Mouse (Mus musculus) urinary bladder, adult 2 months (tissue): ENCODE data around the gene Fads6. TPM values are rescaled to one million over a fixed set of nuclear protein-coding genes. Genes with fewer than 3 reads are reported as not detected.

Experiments used
- DNase-seq: peaks from one replicate; pipeline ENCODE4 v3.0.0; 2022; ENCODE audit warnings: low spot score
- polyA plus RNA-seq: library from polyadenylated mRNA; depleted of rRNA; stranded (reverse); fragments of >200 nt; gene quantifications from 2 replicates; pipeline ENCODE4 v1.2.3, GENCODE M21; 2012; rRNA removed

The Fads6 gene
- polyA plus RNA-seq, result 0.99 and 1.1 TPM in 2 replicates

DNA sequence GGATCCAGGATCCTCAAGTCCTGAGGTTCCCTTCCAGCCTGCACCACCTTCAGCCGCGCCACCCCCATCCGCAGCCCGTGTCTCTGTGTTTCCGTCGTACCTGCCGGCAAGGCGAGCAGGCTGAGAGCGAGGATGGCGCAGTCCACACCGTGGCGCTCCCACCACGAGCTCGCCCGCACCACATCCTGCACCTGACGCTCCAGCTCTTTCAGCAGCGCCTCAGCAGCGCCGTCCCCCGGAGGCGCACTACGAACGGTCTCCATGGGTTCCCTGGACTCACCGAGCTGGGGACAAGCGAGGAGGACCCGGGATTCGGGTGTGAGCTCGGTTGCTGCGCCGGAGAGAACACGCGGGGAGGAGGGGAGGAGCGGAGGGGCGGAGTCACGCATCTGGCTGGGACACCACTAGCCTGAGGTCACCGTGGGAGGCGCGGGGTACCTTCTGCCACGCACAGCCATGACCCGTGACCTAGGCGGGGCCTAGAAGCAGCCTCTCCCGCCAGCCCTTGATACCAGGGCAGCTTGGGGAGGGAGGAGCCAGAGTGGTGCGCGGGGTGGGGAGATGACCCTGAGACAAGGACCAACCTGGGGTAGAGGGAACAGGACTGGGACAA is at the start of gene Fads6:
Gene Fads6 (minus strand): TSS at position 450 of the 613 bp plus-strand sequence.
- DNase-seq, result no peak

DNA sequence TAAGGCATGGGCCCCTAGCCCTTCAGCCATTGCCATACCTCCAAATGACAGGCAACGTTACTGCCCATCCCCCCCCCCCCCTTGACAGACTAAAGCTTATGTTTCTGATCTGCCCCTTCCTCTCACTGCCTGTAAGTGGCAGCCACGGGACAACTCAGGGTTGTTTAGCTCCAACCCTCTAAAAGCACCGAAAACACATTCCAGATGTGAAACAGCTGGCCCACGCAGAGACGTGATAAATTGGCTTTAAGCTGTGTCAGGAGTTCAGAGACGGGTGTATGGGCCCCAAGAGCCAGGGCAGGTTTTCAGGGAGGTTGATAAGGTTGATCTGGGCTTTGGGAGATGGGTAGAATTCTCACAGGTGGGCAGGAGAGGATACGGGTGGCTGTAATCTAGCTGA is 48.1 kb upstream of the Fads6 start:
- DNase-seq, result no peak

DNA sequence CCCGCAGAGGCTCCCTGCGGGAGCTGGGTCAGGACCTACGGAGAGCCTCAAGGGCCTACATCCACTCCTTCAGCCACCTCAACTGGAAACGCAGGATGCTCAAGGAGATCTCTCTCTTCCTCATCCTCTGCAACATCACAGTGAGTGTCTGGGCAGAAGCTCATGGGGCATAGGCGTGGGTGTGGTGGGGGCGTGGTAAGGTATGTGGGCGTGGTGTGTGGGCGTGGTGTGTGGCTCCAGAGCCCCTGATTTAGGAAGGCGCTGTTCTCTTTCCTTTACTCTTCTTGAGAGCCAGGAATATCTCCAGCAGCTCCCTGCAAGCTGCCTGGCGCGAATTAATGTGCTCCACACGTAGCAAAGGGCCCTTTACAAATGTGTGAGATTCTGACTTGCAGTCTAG is 47.5 kb upstream of the Fads6 start:
- no peak for DNase-seq

DNA sequence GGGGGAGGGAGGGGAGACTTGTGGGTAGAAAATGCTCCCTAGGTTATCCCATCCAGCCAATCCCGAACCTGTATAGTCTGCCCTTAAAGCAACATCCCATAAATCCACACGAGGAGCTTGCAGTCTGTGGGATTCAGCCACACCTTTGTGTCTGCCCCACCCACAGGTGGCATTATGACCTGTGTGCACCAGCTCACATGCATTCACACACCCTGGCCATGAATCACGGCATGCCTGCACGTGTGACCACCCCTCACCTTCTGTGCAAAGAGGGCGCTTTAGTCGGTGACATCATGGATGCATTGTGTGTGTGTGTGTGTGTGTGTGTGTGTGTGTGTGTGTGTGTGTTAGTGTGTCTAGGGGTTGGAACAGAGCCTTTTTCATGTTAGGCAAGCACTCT is 44.4 kb upstream of the Fads6 start:
- DNase-seq, result no peak

- DNase-seq, result no peak
Measured at GRCm38 (mm10) chr11:115341246-115341645, 43.8 kb upstream of the Fads6 start.

DNA sequence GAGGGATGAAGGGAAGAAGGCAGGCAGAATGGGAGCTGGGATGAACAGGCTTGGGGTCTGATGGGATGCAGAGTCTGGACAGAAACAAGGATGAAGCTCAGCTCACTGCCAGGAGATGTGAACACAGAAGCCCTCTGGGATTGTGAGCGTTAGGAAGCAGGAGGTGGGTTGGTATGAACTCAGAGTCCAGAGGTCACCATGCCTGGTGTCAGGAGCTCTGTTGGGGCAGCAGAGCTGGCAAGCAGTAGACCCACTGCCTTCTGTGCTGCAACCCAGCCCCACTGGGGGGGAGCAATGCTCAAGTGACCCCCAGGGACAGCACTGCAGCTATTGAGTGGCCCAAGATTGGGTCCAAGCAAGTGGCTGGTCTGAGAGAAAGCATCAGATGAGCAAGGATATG is 40.4 kb upstream of the Fads6 start:
- no peak for DNase-seq

GRCm38 (mm10) chr11:115337350-115337749 is 39.9 kb upstream of the Fads6 start:
- no peak for DNase-seq

DNA sequence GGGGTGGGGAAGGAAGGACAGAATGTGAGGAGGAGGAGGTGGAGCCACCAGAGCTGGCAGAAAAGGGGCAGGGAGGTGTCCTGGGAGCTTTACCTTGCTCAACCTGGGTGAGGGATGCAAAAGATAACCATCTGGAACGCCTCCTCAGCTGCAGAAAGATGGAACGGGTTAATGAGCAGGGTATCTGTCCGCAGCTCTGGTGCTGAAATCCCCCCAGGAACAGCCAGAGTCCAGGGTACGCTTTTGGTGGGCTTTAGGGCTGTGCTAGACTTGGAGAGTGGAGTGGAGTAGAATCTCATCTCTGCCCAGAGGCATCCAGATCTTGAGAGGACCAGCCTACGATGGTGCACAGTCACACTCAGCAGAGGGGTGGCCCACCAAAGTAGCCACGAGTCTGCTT is 38.7 kb upstream of the Fads6 start:
- no peak for DNase-seq

GRCm38 (mm10) chr11:115335223-115335622 is 37.8 kb upstream of the Fads6 start:
- DNase-seq, result no peak

DNA sequence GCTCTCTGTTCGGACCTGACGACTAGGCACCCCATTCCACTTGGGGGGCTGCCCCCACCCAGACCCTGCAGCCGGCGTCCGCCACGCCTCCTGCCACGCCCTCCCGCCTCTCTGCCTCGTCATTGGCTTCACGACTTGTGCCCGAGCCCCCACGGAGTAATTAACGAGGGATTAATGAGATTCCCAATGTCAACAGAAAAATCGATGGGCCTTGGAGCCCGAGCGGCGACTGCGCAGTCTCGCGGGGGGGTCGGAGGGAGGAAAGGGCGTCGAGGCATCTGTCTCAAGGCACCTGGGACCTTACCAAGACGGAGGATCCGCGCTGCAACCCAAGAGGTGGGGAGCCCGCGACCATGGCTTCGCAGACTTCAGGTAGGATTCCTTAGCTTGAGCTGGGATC is 37.1 kb upstream of the Fads6 start, which contains the start of gene Otop3:
Gene Otop3 (plus strand): TSS at position 201 of the 400 bp plus-strand sequence.
- DNase-seq, result no peak

GRCm38 (mm10) chr11:115329339-115329738 is 31.9 kb upstream of the Fads6 start:
- DNase-seq, result no peak

- no peak for DNase-seq
Measured at GRCm38 (mm10) chr11:115326730-115327129, 29.3 kb upstream of the Fads6 start.

GRCm38 (mm10) chr11:115323354-115323753 is 25.9 kb upstream of the Fads6 start:
- DNase-seq, result no peak

- DNase-seq, result peak; percentile 45
Measured at GRCm38 (mm10) chr11:115321906-115322693, 24.6 kb upstream of the Fads6 start, which contains the start of gene Ush1g. Gene Ush1g, minus strand, starts transcription at chr11:115322041.

GRCm38 (mm10) chr11:115319704-115320383 is 22.4 kb upstream of the Fads6 start:
- DNase-seq, result no peak

GRCm38 (mm10) chr11:115318245-115319027 is 21.0 kb upstream of the Fads6 start:
- DNase-seq, result no peak

DNA sequence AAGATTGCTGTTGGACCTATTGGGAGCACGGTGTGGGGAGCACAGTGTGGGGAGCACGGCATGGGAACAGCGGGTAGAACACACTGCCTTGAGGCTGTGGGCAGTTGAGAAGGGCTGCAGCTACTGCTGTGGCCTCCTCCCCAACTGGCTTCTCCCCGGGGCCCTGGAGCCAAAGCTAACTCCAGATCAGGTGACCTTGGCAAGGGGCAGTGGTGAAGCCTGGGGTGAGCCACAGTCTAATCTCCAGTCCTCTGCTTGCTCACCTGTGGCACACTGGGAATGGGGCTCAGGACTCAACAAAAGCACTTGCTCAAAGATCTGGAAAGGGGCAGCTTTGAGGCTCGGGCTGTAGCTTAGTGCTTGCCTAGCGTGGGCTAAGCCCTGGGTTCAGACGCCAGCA is 19.7 kb upstream of the Fads6 start:
- no peak for DNase-seq

GRCm38 (mm10) chr11:115314249-115314648 is 16.8 kb upstream of the Fads6 start:
- no peak for DNase-seq

- DNase-seq, result no peak
Measured at GRCm38 (mm10) chr11:115308781-115309180, 11.3 kb upstream of the Fads6 start.

GRCm38 (mm10) chr11:115306863-115307262 is 9.4 kb upstream of the Fads6 start, which contains the start of gene Otop2:
Gene Otop2, plus strand, starts transcription at chr11:115307163.
- no peak for DNase-seq

DNA sequence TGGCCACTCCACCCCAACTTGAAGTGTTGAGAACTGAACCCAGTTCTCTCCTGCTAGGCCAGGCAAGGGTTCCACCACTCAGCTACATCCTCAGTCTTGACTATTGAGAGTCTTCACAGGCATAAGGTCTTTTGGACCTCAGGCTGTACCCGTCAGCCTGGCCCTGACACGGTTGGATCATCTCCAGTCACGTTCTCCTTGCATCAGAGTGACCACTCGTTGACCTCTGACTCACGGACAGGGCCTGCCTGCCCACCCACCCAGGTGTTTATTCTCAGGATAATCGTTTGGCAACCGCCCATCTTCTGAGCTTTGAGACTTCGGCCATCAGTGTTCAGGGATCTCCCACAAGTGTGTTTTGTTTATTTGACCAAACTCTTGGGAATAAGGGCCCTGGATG is 5.7 kb upstream of the Fads6 start:
- DNase-seq, result no peak

DNA sequence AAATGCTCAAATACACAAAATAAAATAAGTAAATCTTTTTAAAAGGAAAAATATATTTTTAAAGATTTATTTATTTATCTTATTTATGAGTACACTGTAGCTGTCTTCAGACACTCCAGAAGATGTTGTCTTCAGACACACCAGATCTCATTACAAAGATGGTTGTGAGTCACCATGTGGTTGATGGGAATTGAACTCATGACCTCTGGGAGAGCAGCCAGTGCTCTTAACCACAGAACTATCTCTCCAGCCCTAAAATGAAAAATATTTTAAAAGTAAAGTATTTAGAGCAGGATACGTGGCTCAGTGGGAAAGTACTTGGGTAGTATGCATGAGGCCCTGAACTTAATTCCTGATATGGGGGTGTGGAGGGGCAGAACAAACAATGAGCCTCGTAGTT is 3.9 kb upstream of the Fads6 start:
- no peak for DNase-seq
